In genomic region chr3:125938756-125939109, GRCm38 (mm10) we compare ENCODE assay signal across 9 mouse cellular contexts. TPM values are rescaled to one million over a fixed set of nuclear protein-coding genes. Genes with fewer than 3 reads are reported as not detected.
A peak's percentile ranks its signal among the peaks of the same experiment; 100 is the strongest.
DNase-seq lines count a peak whose midpoint lies in the region; ATAC-seq and TF ChIP-seq lines count a peak whose summit lies in the region.
"Had no signal": no experiment of that assay in that cellular context is flagged by ENCODE, and none has a peak within 500 bp of the region (broad histone marks: within the 10 kb centered on the region; RNA-seq: fewer than 3 reads in every experiment).

No protein-coding gene starts in this region.

- WGBS in kidney, embryonic 14.5 days = under 1% methylated on average over 24 of the region's 37 CpGs

- no peaks in the 10 kb centered on the region for H3K36me3 ChIP-seq in ES-Bruce4 (ENCODE audit: control insufficient read depth, insufficient read depth, low read length, poor library complexity, severe bottlenecking)
- no peaks in the 10 kb centered on the region for H3K36me3 ChIP-seq in kidney, embryonic 14.5 days (ENCODE audit: control insufficient read depth, insufficient read depth, low read length)

- peak; percentile 72 for ATAC-seq in kidney, embryonic 14.5 days (ENCODE audit: low FRiP score, low TSS enrichment)
- ATAC-seq in megakaryocyte progenitor cell, adult 5-6 weeks (replicated peaks; ENCODE audit: poor library complexity) = peak; percentile 47

- H3K4me3 ChIP-seq in ES-Bruce4 (ENCODE audit: low read depth, low read length) = peak overlapping the region; percentile 56
- H3K4me3 ChIP-seq in embryonic fibroblast, embryonic 13.5 days (ENCODE audit: insufficient read depth, low read length) = peak overlapping the region; percentile 26; the same call in 1 of the 2 replicates
- peak overlapping the region; percentile 57 for H3K4me3 ChIP-seq in kidney, embryonic 14.5 days (ENCODE audit: low read length)

- no peaks in the 10 kb centered on the region for H3K9me3 ChIP-seq in ES-Bruce4 (replicated peaks; ENCODE audit: control insufficient read depth, insufficient read depth, low read length, poor library complexity, severe bottlenecking)
- H3K9me3 ChIP-seq in kidney, embryonic 14.5 days (ENCODE audit: control insufficient read depth, low read length) = no peaks in the 10 kb centered on the region

- no peak for TF ChIP-seq CTCF in ES-Bruce4 (IDR thresholded peaks at IDR 0.05; ENCODE audit: low read depth, low read length)
- no peak for TF ChIP-seq CTCF in embryonic fibroblast, embryonic 13.5 days (IDR thresholded peaks at IDR 0.05; ENCODE audit: borderline replicate concordance, insufficient read depth, low read length)

- H3K4me2 ChIP-seq in kidney, embryonic 14.5 days (replicated peaks; ENCODE audit: low read depth, low read length) = peak overlapping the region; percentile 94

- no peak overlapping the region for H3K27ac ChIP-seq in ES-Bruce4 (ENCODE audit: insufficient read depth, low read length)
- H3K27ac ChIP-seq in embryonic fibroblast, embryonic 13.5 days (ENCODE audit: insufficient read depth, low read length) = no peak overlapping the region
- no peak overlapping the region for H3K27ac ChIP-seq in kidney, embryonic 14.5 days (ENCODE audit: low read depth, low read length)

- H3K9ac ChIP-seq in ES-Bruce4 (ENCODE audit: low read depth, poor library complexity, severe bottlenecking) = peak overlapping the region; percentile 51
- peak overlapping the region; percentile 44; the same call in 1 of the 2 replicates for H3K9ac ChIP-seq in kidney, embryonic 14.5 days (ENCODE audit: low read depth, low read length)

- TF ChIP-seq EP300 in ES-Bruce4 (IDR thresholded peaks at IDR 0.05; ENCODE audit: insufficient read depth, low read depth, low read length) = no peak

- H3K4me1 ChIP-seq in ES-Bruce4 (ENCODE audit: control insufficient read depth, insufficient read depth, low read length) = no peaks in the 10 kb centered on the region
- H3K4me1 ChIP-seq in embryonic fibroblast, embryonic 13.5 days (ENCODE audit: control insufficient read depth, insufficient read depth, low read length) = no peaks in the 10 kb centered on the region
- H3K4me1 ChIP-seq in kidney, embryonic 14.5 days (ENCODE audit: control insufficient read depth, insufficient read depth, low read length) = no peaks in the 10 kb centered on the region

- no peak for TF ChIP-seq POLR2A in ES-Bruce4 (IDR thresholded peaks at IDR 0.05; ENCODE audit: insufficient read depth, low read length)
- no peak for TF ChIP-seq POLR2A in embryonic fibroblast, embryonic 13.5 days (IDR thresholded peaks at IDR 0.05; ENCODE audit: low read depth, low read length)

- DNase-seq in gastrocnemius, postnatal 10 days = peak; percentile 10
- DNase-seq in gastrocnemius, postnatal 25 days = no peak
- DNase-seq in testis, postnatal 14 days (ENCODE audit: low spot score) = peak; percentile 85
- no peak for DNase-seq in lung, adult 18-20 months

- peaks cover 2% of the 10 kb centered on the region for H3K27me3 ChIP-seq in ES-Bruce4 (ENCODE audit: control insufficient read depth, insufficient read depth, low read length, poor library complexity, severe bottlenecking)
- peaks cover 29% of the 10 kb centered on the region for H3K27me3 ChIP-seq in kidney, embryonic 14.5 days (ENCODE audit: control insufficient read depth, insufficient read depth, low read length)

RNA-seq across cellular contexts. Expression of gene Ugt8a, which starts 0.3 kb away (rescaled TPM):
- total RNA-seq in gastrocnemius, postnatal 10 days (2021) = 10 to 100 TPM in 1 of 2 experiments, 1 to 10 TPM in 1; 8.0 to 15.1 TPM
- 1 to 10 TPM; 1.8 to 2.1 TPM for total RNA-seq in gastrocnemius, postnatal 25 days (2021)
- 5.1 and 5.5 TPM in 2 replicates for polyA plus RNA-seq in ES-Bruce4 (2011; ENCODE audit: insufficient read depth, insufficient read length, low read depth, missing spikeins)
- not detected in 2 replicates for polyA plus RNA-seq in embryonic fibroblast, embryonic 13.5 days (2011; ENCODE audit: insufficient read length, low read depth, missing spikeins)
- 2.3 and 5.5 TPM in 2 replicates for polyA plus RNA-seq in kidney, embryonic 14.5 days (2014; fragmentation: Nextera tagmentation; extraction: Ambion mirVana)
- 0.10 and 0.95 TPM in 2 replicates for total RNA-seq in megakaryocyte progenitor cell, adult 5-6 weeks (2015)
- 0.14 and 0.62 TPM in 2 replicates for total RNA-seq in megakaryocyte progenitor cell, adult 5-6 weeks (2017)
- polyA plus RNA-seq: gonadal fat pad, adult 2 months had no signal

Comparison
In these comparisons a context has a peak if more than half of its experiments do, and no peak if none do; other contexts are left out.
1. DNase-seq: peak in gastrocnemius, postnatal 10 days (single experiment) and testis, postnatal 14 days (single experiment); none in gastrocnemius, postnatal 25 days (single experiment) and lung, adult 18-20 months (0 of 2).
2. Peak in every context shown above with its lines, with median percentiles within 50 percentile points of each other: H3K4me3 ChIP-seq.